Mouse (Mus musculus): ENCODE results near the gene Zbp1. TPM values are rescaled to one million over a fixed set of nuclear protein-coding genes. Genes with fewer than 3 reads are reported as not detected.

The Zbp1 gene
- 1 to 10 TPM; 1.1 to 5.3 (median 2.5) TPM for total RNA-seq (2022)

DNA sequence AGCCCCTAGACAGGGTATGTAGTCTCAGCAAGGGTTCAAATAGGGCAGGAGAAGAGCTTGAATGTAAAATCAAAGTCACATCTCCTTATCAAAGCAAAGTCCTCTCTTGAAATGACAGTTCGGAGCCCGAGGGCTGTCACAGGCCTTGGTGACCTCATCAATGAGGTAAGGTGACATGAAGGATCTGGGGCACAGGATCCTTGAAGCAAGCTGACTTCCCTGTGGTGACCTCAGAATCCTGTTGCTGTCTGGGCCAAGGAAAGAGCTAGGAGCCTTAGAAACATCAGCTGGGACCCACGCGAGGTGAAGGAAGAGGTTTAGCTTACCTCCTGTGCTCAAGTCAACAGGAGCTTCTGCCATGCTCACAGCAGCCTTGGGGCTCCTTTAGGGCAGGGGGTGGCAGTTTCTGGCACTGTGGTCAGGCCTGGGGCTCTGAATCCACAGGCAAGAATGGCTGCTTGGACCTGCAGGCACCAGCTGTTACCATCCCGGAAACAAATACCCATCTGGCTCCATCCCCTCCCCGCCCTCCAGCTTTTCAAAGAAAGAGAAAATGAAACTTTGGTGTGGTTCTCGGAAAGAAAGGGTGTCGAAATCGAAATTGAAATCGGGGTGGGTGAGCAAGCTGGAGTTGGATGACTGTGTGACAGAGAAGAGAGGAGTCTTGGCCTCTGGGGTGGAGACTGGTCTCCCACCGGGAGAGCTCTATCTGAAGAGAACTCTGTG, at the start of gene Zbp1:
Zbp1 (minus strand) TSS at position 508 of the 726 bp plus-strand sequence.
- no peak for DNase-seq

DNA sequence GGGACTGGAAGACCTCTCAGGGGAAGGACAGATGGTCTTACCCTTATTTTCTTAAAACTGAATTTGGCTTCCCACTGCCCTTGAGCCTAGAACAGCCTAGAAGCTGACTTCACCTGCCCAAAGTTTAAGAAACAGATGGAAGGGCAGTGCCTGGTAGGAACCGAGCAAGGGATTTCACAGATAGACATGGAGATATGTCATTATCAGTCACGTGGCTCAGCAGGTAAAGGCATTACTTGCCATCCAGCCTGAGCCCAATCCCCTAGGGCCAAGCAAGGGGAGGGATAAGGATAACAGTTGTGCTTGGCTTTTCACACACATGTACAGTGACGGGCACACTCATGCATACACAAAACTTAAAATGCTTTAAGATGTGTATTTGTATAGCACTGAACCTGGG, 48.8 kb upstream of the Zbp1 start:
- DNase-seq = no peak

DNA sequence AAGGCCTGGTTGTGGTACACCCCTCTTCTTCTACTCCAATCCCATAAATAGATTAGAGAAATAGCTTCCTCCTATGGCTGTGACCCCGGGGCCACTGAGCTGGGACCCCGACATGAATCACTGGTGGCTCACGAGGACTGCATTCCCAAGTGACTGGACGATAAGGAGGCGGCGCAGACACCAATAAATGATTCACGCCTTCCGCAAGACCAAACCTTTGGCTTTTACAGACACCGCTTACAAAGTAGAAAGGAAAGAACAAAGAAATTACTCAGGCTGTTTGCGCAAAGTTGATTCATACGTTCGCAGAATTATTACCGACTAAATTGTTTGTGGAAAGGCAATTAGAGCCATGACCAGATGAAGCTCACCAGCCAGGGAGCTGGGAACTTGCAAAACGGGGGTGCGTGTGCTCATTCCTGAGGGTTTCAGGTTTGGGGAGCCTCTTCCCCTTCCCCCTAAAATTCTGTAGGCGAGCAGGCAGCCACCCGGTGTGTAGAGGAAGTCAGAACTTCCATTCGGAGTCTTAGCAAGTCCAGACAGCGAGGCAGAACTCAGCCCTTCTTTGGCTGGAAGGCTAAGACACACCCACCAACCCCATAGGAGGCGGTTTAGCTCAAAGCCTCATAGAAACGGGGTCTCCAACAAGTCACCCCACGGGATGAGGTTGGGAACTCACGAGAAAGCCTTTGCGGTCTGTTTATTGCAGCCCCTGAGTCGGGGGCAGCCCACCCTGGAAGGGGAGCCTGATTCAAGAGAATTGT, 47.8 kb upstream of the Zbp1 start:
- DNase-seq = no peak

DNA sequence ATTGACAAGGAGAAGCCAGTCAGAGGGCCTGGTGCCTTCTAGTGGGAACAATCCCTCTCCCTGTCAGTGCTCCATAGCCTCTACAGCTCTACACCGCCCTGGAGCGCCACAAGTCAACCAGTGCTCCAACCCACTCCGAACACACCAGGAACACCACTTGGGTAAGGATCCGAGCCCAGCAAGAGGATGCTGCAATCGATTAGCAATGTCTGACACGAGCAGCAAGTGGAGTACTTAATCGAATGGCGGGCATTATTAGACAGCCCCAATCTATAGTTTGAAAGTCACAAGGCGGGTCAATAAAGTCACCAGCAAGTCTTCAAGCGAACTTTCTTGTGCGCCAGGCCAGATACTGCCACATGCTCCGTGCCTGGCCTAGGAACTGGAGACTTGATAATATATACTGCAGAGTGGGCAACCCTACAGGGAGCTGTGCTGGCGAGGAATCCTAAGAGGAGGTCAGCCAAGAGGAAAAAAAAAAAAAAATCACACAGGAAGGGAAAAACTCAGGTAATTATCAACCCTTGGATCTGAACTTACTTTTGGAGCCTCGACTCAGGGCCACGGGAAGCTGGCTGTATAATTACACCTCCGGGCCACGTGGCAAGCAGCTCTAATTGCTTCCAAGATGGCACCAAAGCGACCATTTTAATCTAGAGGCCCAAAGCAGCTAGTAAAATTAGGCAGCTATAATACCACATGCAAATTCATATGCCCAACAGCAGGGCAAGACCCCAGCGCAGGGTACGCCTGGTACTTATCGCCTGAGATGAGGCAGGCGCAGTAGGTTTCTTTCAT, 46.9 kb upstream of the Zbp1 start:
- DNase-seq = no peak

GRCm38 (mm10) chr2:173264467-173265128, 45.9 kb upstream of the Zbp1 start:
- no peak for DNase-seq

DNA sequence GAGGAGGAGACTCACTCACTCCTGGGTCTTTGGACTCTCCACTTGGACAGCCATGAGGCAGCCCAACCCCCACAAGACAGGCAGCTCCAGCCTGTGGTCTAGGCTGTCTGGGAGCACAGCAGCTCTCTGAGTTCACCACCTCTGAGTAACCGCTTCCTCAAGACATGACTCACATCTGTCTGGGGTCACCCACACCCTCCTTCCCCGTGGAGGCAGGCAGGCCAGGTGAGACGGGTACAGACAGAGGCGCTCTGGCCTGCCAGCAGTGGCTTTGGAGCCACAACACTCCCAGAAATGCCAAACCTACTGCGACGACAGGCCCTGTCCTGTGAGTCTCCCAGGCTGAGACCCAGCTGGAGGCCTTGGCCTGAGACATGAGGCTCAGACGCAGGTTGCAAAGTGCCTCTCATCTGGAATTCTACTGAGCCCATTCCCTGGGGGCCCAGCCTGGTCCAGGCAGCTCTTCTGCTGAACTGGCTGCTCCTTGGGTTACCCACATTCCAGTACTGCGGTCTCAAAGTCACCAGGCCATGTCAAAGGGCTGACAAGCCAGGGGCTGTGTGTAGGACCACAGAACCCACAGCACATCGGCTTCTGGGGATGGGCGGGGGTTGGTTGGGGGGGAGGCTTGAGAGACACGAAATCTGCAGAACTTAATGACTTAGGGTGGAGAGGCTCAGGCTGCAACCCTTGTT, 45.1 kb upstream of the Zbp1 start:
- no peak for DNase-seq

- DNase-seq = no peak
Observed at GRCm38 (mm10) chr2:173261497-173261896, 42.8 kb upstream of the Zbp1 start.

DNA sequence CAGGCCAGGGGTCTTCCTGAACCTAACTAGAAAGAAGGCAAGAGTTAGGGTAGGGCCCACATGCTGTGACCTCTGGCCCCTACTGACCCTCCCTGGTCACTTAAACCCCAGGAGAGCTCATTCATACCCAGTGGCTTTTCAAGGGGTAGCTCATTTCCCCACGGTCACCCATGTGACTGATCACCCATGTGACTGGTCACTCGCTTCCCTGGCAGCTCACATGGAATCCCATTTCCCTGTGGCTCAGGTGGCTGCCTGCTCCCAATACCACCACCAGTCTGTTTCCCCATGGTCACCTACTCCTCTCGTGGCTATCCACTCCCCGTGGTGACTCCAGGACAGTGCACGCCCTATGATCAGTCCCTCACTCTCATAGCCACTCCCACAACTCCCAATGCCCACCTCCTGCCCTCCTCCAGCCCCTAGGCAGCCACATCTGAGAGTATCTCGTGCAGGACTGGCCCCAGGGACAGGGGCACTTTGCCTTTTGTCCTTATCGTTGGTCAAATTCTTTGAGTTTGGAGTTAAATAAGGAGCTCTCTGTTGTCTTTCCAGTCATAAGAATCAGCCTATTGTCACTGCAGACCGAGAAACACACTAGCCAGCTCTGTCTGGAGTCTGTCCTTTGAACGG, 39.9 kb upstream of the Zbp1 start:
- DNase-seq = no peak

DNA sequence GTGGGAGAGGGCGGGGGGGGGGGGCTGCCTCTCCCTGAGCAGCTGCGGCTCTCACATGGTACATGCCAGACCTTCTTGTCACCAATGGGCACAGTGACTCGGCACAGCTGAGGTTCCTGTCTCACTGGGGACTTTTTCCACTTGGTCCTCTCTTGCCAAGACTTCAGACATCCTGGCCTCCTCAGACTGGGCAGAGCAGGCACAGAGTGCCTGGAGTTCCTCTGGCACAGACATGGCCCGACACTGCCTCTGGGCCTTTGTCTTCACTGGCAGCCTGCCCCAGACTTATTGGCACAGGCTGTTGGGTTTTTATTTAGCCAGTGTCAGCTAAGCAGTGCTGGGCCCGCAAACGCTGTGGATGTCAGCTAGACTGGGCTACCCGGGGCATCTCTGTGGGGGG, 38.9 kb upstream of the Zbp1 start:
- peak; percentile 53 for DNase-seq

DNA sequence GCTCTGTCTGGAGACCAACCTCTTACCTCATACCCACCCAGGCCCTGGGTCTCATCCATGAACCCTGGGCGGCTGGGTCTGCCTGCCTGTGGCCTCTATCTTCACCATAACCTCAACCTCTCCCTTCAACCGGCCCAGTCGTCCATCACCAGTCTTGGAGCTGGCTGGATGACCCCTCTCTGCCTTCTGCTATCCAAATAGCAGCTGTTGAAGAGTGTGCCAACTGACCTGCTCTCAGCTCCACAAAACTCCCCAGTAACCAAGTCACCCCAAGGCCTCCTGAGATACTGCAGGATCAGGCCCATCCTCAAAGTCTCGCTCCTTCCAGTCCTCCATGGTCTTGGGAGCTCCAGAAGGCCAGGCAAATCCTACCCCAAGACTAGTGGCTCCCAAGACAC, 37.8 kb upstream of the Zbp1 start:
- no peak for DNase-seq

GRCm38 (mm10) chr2:173255810-173256551, 37.3 kb upstream of the Zbp1 start:
- no peak for DNase-seq

GRCm38 (mm10) chr2:173253761-173254662, 35.3 kb upstream of the Zbp1 start:
- DNase-seq = no peak

DNA sequence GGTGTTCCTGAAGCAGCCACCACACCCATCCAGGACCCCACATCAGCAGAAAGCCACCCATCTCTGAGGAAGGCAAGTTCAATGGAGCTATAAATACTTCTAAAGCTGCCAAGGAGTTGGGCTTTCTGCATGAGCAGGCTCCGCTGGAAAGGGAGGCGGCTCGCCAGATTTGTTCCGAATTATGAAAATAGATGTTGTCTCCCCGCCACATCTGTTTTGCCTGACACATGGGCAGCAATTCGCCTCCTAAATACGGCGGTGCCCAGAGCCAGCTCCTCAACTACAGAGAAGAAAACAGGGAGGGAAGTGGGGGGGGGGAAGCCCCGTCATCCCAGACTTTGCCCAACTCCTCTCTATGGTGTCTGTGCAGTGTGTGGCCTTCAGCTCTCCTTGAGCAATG, 33.0 kb upstream of the Zbp1 start:
- DNase-seq = no peak

DNA sequence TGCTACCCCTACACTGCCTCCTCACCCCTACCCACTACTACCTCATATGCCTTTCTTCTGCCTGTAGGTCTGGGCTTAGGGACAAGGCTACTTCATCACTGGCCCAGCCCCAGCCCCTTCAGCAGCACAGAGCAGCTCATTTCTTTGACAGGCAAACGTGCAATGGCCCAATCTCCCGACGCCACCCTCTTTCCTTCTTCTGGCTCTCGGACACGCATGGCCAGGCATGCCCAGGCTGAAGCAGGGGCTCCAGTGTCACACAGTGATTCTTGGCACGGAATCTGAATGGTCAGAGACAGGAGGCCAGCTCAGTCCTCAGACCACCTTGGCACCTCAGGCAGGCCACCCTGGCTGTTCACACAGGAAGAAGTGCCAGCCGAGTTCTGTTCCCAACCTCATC, 32.4 kb upstream of the Zbp1 start:
- no peak for DNase-seq

GRCm38 (mm10) chr2:173250411-173250810, 31.7 kb upstream of the Zbp1 start:
- no peak for DNase-seq

- DNase-seq = no peak
Observed at GRCm38 (mm10) chr2:173249965-173250364, 31.2 kb upstream of the Zbp1 start.

- no peak for DNase-seq
Observed at GRCm38 (mm10) chr2:173249386-173249785, 30.7 kb upstream of the Zbp1 start.

DNA sequence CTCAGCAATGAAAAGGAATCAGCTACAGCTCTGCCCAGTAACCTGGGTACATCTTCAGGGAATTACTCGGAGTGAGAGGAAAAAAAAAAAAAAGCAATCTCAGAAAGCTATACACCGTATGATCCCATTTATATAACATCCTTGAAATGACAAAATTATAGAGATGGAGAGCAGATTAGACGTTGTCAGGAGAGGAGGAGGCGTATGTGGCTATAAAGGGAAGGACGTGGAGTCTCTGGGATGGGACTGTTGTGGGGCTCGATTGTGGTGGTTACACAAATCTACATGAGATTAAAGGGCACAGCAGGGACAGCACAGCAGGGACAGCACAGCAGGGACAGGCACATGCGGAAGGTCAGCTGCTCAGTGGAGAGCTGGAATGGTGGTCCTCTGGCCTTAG, 30.1 kb upstream of the Zbp1 start:
- DNase-seq = no peak

DNA sequence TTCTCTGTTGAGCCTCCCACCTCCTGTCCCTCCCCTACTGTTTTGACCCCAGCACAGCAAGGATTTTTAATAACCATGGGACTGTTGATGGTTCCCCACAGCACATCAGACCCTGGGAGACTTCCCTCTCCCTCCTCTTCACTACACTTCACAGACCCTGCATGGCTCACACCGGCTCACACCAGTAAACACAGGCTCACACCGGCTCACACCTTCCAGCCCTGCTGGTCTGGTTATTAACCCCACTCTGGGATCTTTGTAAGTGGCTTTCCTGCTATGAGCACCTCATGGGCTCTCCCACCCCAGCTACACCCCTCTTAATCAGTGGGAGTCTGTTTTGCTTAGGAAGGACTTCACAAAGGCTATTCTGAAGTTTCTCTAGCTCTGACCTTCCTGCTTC, 29.2 kb upstream of the Zbp1 start:
- no peak for DNase-seq

DNA sequence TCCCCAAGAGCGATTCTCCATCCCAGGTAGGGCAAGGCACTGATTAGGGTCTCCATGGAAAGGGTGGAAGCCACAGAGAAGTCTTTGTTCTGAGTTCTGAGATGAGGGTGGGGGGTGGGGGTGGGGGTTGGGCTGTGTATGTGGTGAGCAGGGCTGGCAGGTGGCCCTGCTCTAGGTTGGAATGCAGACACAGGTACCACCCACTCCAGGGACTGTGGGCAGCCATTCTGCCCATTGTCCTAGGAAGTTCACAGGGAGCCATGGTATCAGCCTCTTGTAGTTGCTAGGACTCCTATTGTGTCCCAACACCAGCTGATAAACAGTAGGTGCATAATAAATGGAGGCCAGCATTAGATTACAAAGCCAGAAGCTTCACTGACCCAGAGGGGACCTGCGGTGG, 28.5 kb upstream of the Zbp1 start:
- DNase-seq = no peak
